Mouse (Mus musculus) stomach, embryonic 15.5 days (tissue): ENCODE measurements around the gene Gm20905. TPM values are rescaled to one million over a fixed set of nuclear protein-coding genes. Genes with fewer than 3 reads are reported as not detected.
"Not testable (repeated sequence)": the region's sequence is repeated elsewhere in the genome, so short reads cannot be mapped to it uniquely, and the experiment has no call there.

Experiments
- ATAC-seq: fragments of 200-750 bp; cut with Nextera tagmentation; 2 replicates; pipeline ENCODE4 v1.8.0; 2017; ENCODE audit warnings: low read depth, moderate number of reproducible peaks, moderate TSS enrichment; ENCODE audit not compliant: insufficient read depth, low FRiP score
- H3K27ac ChIP-seq: fragments of 300-500 bp; sonication (generic); 2 replicates; pipeline ENCODE4 v1.5.1; 2015; ENCODE audit warnings: mild to moderate bottlenecking, inconsistent platforms
- H3K27me3 ChIP-seq: fragments of 300-500 bp; sonication (generic); replicated peaks from 2 replicates; pipeline ENCODE4 v1.6.1; 2015; ENCODE audit warnings: inconsistent platforms
- H3K36me3 ChIP-seq: fragments of 300-500 bp; sonication (generic); 2 replicates; pipeline ENCODE4 v1.6.1; 2015; ENCODE audit warnings: inconsistent platforms
- H3K4me1 ChIP-seq: fragments of 300-500 bp; sonication (generic); 2 replicates; pipeline ENCODE4 v1.6.1; 2015; ENCODE audit warnings: inconsistent platforms
- H3K4me2 ChIP-seq: fragments of 300-500 bp; sonication (generic); 2 replicates; pipeline ENCODE4 v1.6.1; 2015; ENCODE audit warnings: mild to moderate bottlenecking, inconsistent platforms
- H3K4me3 ChIP-seq: fragments of 300-500 bp; sonication (generic); replicated peaks from 2 replicates; pipeline ENCODE4 v1.5.1; 2015; ENCODE audit warnings: inconsistent platforms
- H3K9ac ChIP-seq: fragments of 300-500 bp; sonication (generic); 2 replicates; pipeline ENCODE4 v1.6.1; 2015; ENCODE audit warnings: inconsistent platforms
- H3K9me3 ChIP-seq: fragments of 300-500 bp; sonication (generic); 2 replicates; pipeline ENCODE4 v1.6.1; 2016; ENCODE audit warnings: inconsistent platforms
- WGBS: fragments of 180-500 bp; shearing (Covaris S2); methylation state at CpG from one replicate; pipeline ENCODE4 v1.1.7; 2015; 5-methylcytosine and 5-hydroxymethylcytosine counted together
- polyA plus RNA-seq: library from polyadenylated mRNA; unstranded; fragments of >200 nt; fragmentation: Nextera tagmentation; extraction: Ambion mirVana; gene quantifications from 2 replicates; pipeline ENCODE4 v1.2.1, GENCODE M21; 2015

Gene Gm20905
- not detected in 2 replicates for polyA plus RNA-seq

GRCm38 (mm10) chrY:37259503-37259902 lies at the start of gene Gm20905:
Gene Gm20905, minus strand, starts transcription at chrY:37259603.
- not testable (repeated sequence) for H3K4me2 ChIP-seq, H3K9ac ChIP-seq, H3K27ac ChIP-seq, H3K27me3 ChIP-seq, ATAC-seq, H3K4me3 ChIP-seq, H3K9me3 ChIP-seq, H3K36me3 ChIP-seq, H3K4me1 ChIP-seq
- WGBS = no CpG with 5 or more reads among the region's 6 CpGs
